Mouse (Mus musculus): Measurements from ENCODE around the gene Cnot3. TPM values are rescaled to one million over a fixed set of nuclear protein-coding genes. Genes with fewer than 3 reads are reported as not detected.
"Not testable (repeated sequence)": the region's sequence is repeated elsewhere in the genome, so short reads cannot be mapped to it uniquely, and the experiment has no call there.

Cnot3 gene
- polyA plus RNA-seq, 1 experiment from 2014 or later: 87.2 TPM

DNA sequence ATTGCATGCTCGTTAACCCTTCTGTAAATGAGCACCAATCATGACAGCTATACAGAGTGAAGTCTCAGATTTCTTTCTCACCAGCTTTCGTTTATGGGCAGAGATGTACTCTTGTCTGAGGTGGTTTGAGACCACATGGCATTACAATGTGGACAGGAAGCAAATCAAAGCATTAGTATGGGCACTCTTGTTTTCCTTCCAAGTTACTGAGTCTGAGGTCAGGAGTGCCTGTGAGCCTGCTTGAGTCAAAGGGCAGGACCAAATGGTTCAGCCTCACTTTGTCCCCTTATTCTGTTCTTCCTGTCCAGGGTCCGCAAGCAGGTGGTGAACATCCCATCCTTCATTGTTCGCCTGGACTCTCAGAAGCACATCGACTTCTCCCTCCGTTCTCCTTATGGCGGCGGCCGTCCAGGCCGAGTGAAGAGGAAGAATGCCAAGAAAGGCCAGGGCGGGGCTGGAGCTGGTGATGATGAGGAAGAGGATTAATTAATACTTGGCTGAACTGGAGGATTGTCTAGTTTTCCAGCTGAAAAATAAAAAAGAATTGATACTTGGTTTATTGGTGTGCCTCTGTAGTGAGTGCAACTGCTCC is 61.4 kb downstream of the Cnot3 start:
- ATAC-seq (ENCODE audit: insufficient number of reproducible peaks, low FRiP score, low TSS enrichment, low read depth) (no peak), DNase-seq (ENCODE audit: low spot score) (no peak)
- H3K27me3 ChIP-seq (ENCODE audit: control insufficient read depth, insufficient read depth, low read length): no peaks in the 10 kb centered on the region
- H3K4me1 ChIP-seq (ENCODE audit: control insufficient read depth, insufficient read depth, low read length): peaks cover 3% of the 10 kb centered on the region; the same call in 1 of the 2 replicates
- no peaks in the 10 kb centered on the region for H3K9me3 ChIP-seq (ENCODE audit: control insufficient read depth, low read length)
- H3K4me2 ChIP-seq (ENCODE audit: low read depth, severe bottlenecking): peak overlapping the region; percentile 86
- no peak overlapping the region for H3K27ac ChIP-seq (replicated peaks; ENCODE audit: low read depth, low read length)
- H3K36me3 ChIP-seq (ENCODE audit: control insufficient read depth, insufficient read depth, low read length): peaks cover 14% of the 10 kb centered on the region
- 66% methylated on average over 11 of the region's 11 CpGs for whole genome bisulfite sequencing
- 0 out of 2 replicates have a peak overlapping the region, but pooled peaks have one; percentile 5 for H3K9ac ChIP-seq (ENCODE audit: low read length)
- peak overlapping the region; percentile 90 for H3K4me3 ChIP-seq (ENCODE audit: low read depth, low read length)

DNA sequence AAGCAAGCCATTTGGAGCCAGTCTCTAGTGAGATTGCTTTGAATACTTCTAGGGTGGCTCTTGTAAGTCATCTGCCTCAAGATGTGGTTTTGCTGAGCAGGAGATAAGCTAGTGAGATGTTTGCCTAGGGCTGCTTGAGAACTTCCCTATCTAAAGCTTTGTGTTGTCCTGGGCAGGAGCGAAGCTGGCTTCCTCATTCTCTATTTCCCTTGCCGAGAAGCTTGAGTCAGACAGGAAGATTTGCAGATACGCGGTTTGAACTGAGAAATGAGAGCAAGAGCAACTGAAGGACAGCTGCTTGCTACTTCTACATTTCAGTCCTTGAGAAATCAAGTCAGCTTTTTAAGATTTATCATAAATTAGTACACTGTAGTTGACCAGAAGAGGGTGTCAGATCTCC is 62.0 kb downstream of the Cnot3 start:
- WGBS: 74% methylated on average over 4 of the region's 4 CpGs
- peaks cover 3% of the 10 kb centered on the region; the same call in 1 of the 2 replicates for H3K4me1 ChIP-seq (ENCODE audit: control insufficient read depth, insufficient read depth, low read length)
- no peak overlapping the region for H3K9ac ChIP-seq (ENCODE audit: low read length)
- ATAC-seq (ENCODE audit: insufficient number of reproducible peaks, low FRiP score, low TSS enrichment, low read depth): no peak
- H3K27me3 ChIP-seq (ENCODE audit: control insufficient read depth, insufficient read depth, low read length): no peaks in the 10 kb centered on the region
- peak; percentile 23 for DNase-seq (ENCODE audit: low spot score)
- H3K4me3 ChIP-seq (ENCODE audit: low read depth, low read length): no peak overlapping the region
- no peak overlapping the region for H3K27ac ChIP-seq (replicated peaks; ENCODE audit: low read depth, low read length)
- H3K36me3 ChIP-seq (ENCODE audit: control insufficient read depth, insufficient read depth, low read length): peaks cover 14% of the 10 kb centered on the region
- H3K4me2 ChIP-seq (ENCODE audit: low read depth, severe bottlenecking): no peak overlapping the region; the same call in 1 of the 2 replicates
- no peaks in the 10 kb centered on the region for H3K9me3 ChIP-seq (ENCODE audit: control insufficient read depth, low read length)

DNA sequence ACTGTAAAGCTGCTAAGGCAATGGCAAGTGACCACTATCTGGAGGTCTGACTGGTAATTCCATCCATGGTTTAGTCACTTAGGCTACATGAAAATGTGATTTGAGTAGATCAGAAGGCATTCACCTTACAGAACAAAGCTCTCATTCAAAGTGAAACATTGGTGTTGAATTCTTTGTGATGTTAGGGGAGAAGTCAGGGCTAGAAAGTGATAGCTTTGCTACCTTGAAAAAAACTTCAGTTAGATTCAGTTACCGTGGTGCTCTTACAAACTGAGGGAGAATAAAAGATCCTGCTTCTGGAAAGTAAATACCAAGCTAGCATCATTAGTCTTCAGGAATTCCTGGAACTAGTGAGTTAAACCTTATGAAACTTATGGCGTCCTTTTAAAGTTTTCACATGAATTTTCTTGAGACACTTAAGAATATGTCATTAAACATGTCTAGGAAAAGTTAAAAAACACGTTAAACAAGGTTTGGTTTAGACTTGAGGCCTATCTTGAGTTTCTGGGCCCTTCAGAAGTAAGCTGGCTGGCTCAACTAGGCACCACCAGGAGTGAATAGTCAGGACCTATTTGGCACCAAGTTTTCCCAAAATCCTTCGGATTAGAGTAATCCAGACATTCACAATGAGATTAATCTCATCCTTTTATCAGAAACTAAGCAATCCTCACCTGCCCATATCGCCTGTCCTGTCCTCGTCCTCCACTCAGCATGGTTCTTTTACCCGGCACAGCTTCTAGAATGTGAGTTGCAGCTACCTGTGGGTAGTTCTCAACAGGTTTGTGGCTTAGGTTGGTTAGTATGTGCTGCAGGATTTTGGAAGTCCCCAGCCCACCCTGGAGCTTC is 62.7 kb downstream of the Cnot3 start:
- WGBS: 25% methylated on average over 7 of the region's 7 CpGs
- H3K36me3 ChIP-seq (ENCODE audit: control insufficient read depth, insufficient read depth, low read length): peaks cover 14% of the 10 kb centered on the region
- no peaks in the 10 kb centered on the region for H3K27me3 ChIP-seq (ENCODE audit: control insufficient read depth, insufficient read depth, low read length)
- H3K4me2 ChIP-seq (ENCODE audit: low read depth, severe bottlenecking): no peak overlapping the region
- DNase-seq (ENCODE audit: low spot score) (peak; percentile 41), ATAC-seq (ENCODE audit: insufficient number of reproducible peaks, low FRiP score, low TSS enrichment, low read depth) (no peak)
- H3K4me1 ChIP-seq (ENCODE audit: control insufficient read depth, insufficient read depth, low read length): peaks cover 3% of the 10 kb centered on the region; the same call in 1 of the 2 replicates
- no peak overlapping the region for H3K9ac ChIP-seq (ENCODE audit: low read length)
- no peaks in the 10 kb centered on the region for H3K9me3 ChIP-seq (ENCODE audit: control insufficient read depth, low read length)
- H3K4me3 ChIP-seq (ENCODE audit: low read depth, low read length): no peak overlapping the region
- no peak overlapping the region for H3K27ac ChIP-seq (replicated peaks; ENCODE audit: low read depth, low read length)

DNA sequence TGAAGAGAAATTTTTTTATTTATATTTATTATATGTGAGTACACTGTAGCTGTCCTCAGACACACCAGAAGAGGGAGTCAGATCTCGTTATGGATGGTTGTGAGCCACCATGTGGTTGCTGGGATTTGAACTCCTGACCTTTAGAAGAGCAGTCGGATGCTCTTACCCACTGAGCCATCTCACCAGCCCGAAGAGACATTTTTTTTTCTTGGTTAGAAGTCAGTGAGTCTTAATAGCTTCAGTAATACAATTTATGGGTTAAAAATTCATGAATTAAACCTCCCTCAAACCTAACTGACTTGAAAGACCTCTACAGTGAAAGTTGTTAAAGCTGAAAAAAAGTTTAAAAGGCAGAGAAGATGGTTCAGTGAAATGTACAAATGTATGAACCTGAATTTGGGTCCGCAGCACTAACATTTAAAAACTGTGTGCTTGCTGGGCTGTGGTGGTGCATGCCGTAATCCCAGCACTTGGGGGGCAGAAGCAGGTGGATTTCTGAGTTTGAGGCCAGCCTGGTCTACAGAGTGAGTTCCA is 63.4 kb downstream of the Cnot3 start:
- H3K4me2 ChIP-seq (ENCODE audit: low read depth, severe bottlenecking); ATAC-seq (ENCODE audit: insufficient number of reproducible peaks, low FRiP score, low TSS enrichment, low read depth); DNase-seq (ENCODE audit: low spot score); H3K9me3 ChIP-seq (ENCODE audit: control insufficient read depth, low read length); H3K9ac ChIP-seq (ENCODE audit: low read length); H3K27me3 ChIP-seq (ENCODE audit: control insufficient read depth, insufficient read depth, low read length); H3K27ac ChIP-seq (replicated peaks; ENCODE audit: low read depth, low read length); H3K4me3 ChIP-seq (ENCODE audit: low read depth, low read length); H3K4me1 ChIP-seq (ENCODE audit: control insufficient read depth, insufficient read depth, low read length): not testable (repeated sequence)
- peaks cover 14% of the 10 kb centered on the region for H3K36me3 ChIP-seq (ENCODE audit: control insufficient read depth, insufficient read depth, low read length)
- WGBS: 34% methylated on average over 5 of the region's 5 CpGs

DNA sequence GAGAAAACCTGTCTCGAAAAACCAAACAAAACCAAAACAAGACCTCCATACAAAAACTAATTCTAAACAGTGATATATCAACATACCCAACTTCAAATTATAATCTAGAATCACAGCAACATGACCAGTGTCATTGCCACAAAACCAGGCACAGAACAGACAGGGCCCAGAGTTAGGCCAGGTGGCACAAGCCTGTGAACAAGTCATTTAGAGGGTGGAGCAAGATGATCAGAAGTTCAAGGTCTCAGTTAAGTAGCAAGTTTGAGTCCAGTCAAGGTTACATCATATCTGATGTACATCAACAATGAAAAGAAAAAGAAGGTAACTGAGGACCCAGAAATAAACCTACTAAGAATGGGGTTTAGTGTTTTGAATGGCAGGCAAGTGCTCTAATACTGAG is 63.9 kb downstream of the Cnot3 start:
- Histone ChIP-seq H3K9ac (ENCODE audit: low read length) (no peak overlapping the region), H3K9me3 (ENCODE audit: control insufficient read depth, low read length) (no peaks in the 10 kb centered on the region), H3K27ac (replicated peaks; ENCODE audit: low read depth, low read length) (no peak overlapping the region), H3K36me3 (ENCODE audit: control insufficient read depth, insufficient read depth, low read length) (peaks cover 14% of the 10 kb centered on the region), H3K4me1 (ENCODE audit: control insufficient read depth, insufficient read depth, low read length) (peaks cover 3% of the 10 kb centered on the region; the same call in 1 of the 2 replicates), H3K27me3 (ENCODE audit: control insufficient read depth, insufficient read depth, low read length) (no peaks in the 10 kb centered on the region), H3K4me3 (ENCODE audit: low read depth, low read length) (no peak overlapping the region), H3K4me2 (ENCODE audit: low read depth, severe bottlenecking) (no peak overlapping the region)
- WGBS: 87% methylated on average over 1 of the region's 1 CpGs
- ATAC-seq (ENCODE audit: insufficient number of reproducible peaks, low FRiP score, low TSS enrichment, low read depth) (no peak), DNase-seq (ENCODE audit: low spot score) (peak; percentile 24)

Small RNA genes within 50 kb of the gene (microRNA-seq; reads per million reads assigned to microRNA genes)
- gene Mir3572: 4.0 reads per million, percentile 6 among the genes with 10 or more reads in this experiment

Other genes starting within 250 kb of the Cnot3 start
- 0.25 and 0.52 TPM in 2 replicates for gene Cacng6, start 221.1 kb upstream of the Cnot3 start, polyA plus RNA-seq (2014; fragmentation: Nextera tagmentation; extraction: Ambion mirVana)
- gene Tarm1, start 142.6 kb upstream of the Cnot3 start, polyA plus RNA-seq (2014; fragmentation: Nextera tagmentation; extraction: Ambion mirVana): not detected in 2 replicates
- 0.29 TPM in 1 of 2 replicates, not detected in the other for gene Oscar, start 29.1 kb upstream of the Cnot3 start, polyA plus RNA-seq (2014; fragmentation: Nextera tagmentation; extraction: Ambion mirVana)
- 400 and 407 TPM in 2 replicates for gene Ndufa3, start 27.9 kb upstream of the Cnot3 start, polyA plus RNA-seq (2014; fragmentation: Nextera tagmentation; extraction: Ambion mirVana)
- gene Tfpt, start 15.3 kb upstream of the Cnot3 start, polyA plus RNA-seq (2014; fragmentation: Nextera tagmentation; extraction: Ambion mirVana): 31.1 and 35.5 TPM in 2 replicates
- gene Prpf31, start 15.3 kb upstream of the Cnot3 start, polyA plus RNA-seq (2014; fragmentation: Nextera tagmentation; extraction: Ambion mirVana): 150 TPM in 2 replicates
- 13.8 and 14.6 TPM in 2 replicates for gene Leng1, start 20.6 kb downstream of the Cnot3 start, polyA plus RNA-seq (2014; fragmentation: Nextera tagmentation; extraction: Ambion mirVana)
- gene Tmc4, start 32.3 kb downstream of the Cnot3 start, polyA plus RNA-seq (2014; fragmentation: Nextera tagmentation; extraction: Ambion mirVana): 3.6 and 4.2 TPM in 2 replicates
- gene Tsen34, start 47.6 kb downstream of the Cnot3 start, polyA plus RNA-seq (2014; fragmentation: Nextera tagmentation; extraction: Ambion mirVana): 289 TPM in 2 replicates
- gene Mboat7, start 48.3 kb downstream of the Cnot3 start, polyA plus RNA-seq (2014; fragmentation: Nextera tagmentation; extraction: Ambion mirVana): 36.7 and 41.2 TPM in 2 replicates
- gene Rps9, start 58.7 kb downstream of the Cnot3 start, polyA plus RNA-seq (2014; fragmentation: Nextera tagmentation; extraction: Ambion mirVana): 1,472 and 1,559 TPM in 2 replicates
- 0.13 TPM in 1 of 2 replicates, not detected in the other for gene Pirb, start 75.1 kb downstream of the Cnot3 start, polyA plus RNA-seq (2014; fragmentation: Nextera tagmentation; extraction: Ambion mirVana)
- not detected in 2 replicates for gene Gm15448, start 180.4 kb downstream of the Cnot3 start, polyA plus RNA-seq (2014; fragmentation: Nextera tagmentation; extraction: Ambion mirVana)
- gene Pira2, start 199.8 kb downstream of the Cnot3 start, polyA plus RNA-seq (2014; fragmentation: Nextera tagmentation; extraction: Ambion mirVana): 0.11 and 0.23 TPM in 2 replicates